Mouse (Mus musculus) small intestine, adult 2 months (tissue): Measurements from ENCODE around the gene Stx1b. TPM values are rescaled to one million over a fixed set of nuclear protein-coding genes. Genes with fewer than 3 reads are reported as not detected.

Experiments
- H3K27ac ChIP-seq: fragments of 200-500 bp; 2 replicates; pipeline ENCODE4 v1.5.1; 2012; ENCODE audit warnings: low read depth, low read length, control low read depth, inconsistent platforms; ENCODE audit not compliant: insufficient read depth
- H3K27me3 ChIP-seq: fragments of 200-500 bp; 2 replicates; pipeline ENCODE4 v1.6.1; 2012; ENCODE audit warnings: mild to moderate bottlenecking, moderate library complexity, low read length, inconsistent platforms; ENCODE audit not compliant: control insufficient read depth, insufficient read depth
- H3K36me3 ChIP-seq: fragments of 200-500 bp; 2 replicates; pipeline ENCODE4 v1.6.1; 2012; ENCODE audit warnings: mild to moderate bottlenecking, low read length, control low read depth, inconsistent platforms; ENCODE audit not compliant: control insufficient read depth, insufficient read depth
- H3K4me1 ChIP-seq: fragments of 200-500 bp; 2 replicates; pipeline ENCODE4 v1.6.1; 2012; ENCODE audit warnings: low read length, inconsistent platforms, mixed read lengths; ENCODE audit not compliant: control insufficient read depth, insufficient read depth, insufficient read length
- H3K4me3 ChIP-seq: fragments of 200-500 bp; 2 replicates; pipeline ENCODE4 v1.5.1; 2012; ENCODE audit warnings: low read depth, mild to moderate bottlenecking, control low read depth, inconsistent platforms, low read length, moderate library complexity
- CTCF ChIP-seq: fragments of 200-500 bp; IDR thresholded peaks from 2 replicates; pipeline ENCODE4 v1.5.1; 2012; ENCODE audit warnings: low read depth, mild to moderate bottlenecking, control low read depth, inconsistent platforms, low read length, moderate library complexity, mixed read lengths; ENCODE audit not compliant: insufficient replicate concordance, insufficient read length; ENCODE audit errors: extremely low read depth
- POLR2A ChIP-seq: fragments of 200-500 bp; IDR thresholded peaks from 2 replicates; pipeline ENCODE4 v1.6.1; 2012; ENCODE audit warnings: low read depth, mild to moderate bottlenecking, control low read depth, inconsistent platforms, low read length, moderate library complexity
- WGBS: fragments of 180-500 bp; shearing (Covaris S2); methylation state at CpG from one replicate; pipeline ENCODE4 v1.1.7; 2018; 5-methylcytosine and 5-hydroxymethylcytosine counted together
- polyA plus RNA-seq: library from polyadenylated mRNA; depleted of rRNA; stranded (reverse); fragments of >200 nt; gene quantifications from 2 replicates; pipeline ENCODE4 v1.2.3, GENCODE M21; 2012; rRNA removed

Gene Stx1b
- polyA plus RNA-seq, result 1.2 and 1.8 TPM in 2 replicates

DNA sequence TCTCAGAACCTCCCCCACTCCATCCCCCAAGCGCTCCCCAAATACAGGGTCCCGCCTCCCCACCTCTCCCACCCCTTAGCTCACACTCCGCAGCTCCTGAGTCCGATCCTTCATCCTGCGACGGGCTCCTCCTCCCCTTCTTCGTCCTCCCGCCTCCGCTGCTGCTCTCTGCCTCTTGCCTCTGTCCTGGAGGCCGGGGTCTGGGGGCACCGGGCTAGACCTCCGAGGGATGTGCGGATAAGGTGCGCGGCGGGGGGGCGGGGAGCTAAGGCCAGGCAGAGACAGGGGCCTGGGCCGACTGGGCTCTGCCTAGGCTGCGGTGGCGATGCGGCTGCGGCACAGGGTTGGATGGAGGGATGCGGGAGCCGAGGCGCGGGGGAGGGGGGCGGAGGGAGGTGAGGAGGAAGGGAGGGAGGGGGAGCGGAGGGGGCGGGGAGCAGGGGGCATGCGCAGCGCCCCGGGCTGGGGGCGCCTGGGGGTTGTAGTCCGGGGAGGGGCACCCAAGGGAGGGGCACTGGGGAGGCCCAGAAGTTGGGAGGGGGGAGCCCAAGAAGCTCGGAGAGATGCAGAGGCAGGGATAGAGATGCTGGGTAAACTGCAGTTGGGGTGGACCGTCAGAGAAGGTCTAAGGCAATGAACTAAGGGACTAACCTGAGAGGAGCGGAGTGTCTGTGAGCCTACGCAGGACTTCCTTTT, at the start of gene Stx1b, which contains the start of gene Stx4a:
Gene Stx1b (minus strand): TSS at position 374 of the 696 bp plus-strand sequence.
Gene Stx4a (plus strand): TSS at position 119 of the 696 bp plus-strand sequence.
- no peaks in the 10 kb centered on the region; the same call in 1 of the 2 replicates for H3K4me1 ChIP-seq
- peaks cover 3% of the 10 kb centered on the region; the same call in 1 of the 2 replicates for H3K27me3 ChIP-seq
- no peak for TF ChIP-seq CTCF
- no peak for TF ChIP-seq POLR2A
- no peak within 1 kb of the TSS for H3K27ac ChIP-seq
- 20% methylated on average over 33 of the region's 38 CpGs for WGBS
- no peaks in the 10 kb centered on the region for H3K36me3 ChIP-seq
- H3K4me3 ChIP-seq, result peak within 1 kb of the TSS; percentile 53

DNA sequence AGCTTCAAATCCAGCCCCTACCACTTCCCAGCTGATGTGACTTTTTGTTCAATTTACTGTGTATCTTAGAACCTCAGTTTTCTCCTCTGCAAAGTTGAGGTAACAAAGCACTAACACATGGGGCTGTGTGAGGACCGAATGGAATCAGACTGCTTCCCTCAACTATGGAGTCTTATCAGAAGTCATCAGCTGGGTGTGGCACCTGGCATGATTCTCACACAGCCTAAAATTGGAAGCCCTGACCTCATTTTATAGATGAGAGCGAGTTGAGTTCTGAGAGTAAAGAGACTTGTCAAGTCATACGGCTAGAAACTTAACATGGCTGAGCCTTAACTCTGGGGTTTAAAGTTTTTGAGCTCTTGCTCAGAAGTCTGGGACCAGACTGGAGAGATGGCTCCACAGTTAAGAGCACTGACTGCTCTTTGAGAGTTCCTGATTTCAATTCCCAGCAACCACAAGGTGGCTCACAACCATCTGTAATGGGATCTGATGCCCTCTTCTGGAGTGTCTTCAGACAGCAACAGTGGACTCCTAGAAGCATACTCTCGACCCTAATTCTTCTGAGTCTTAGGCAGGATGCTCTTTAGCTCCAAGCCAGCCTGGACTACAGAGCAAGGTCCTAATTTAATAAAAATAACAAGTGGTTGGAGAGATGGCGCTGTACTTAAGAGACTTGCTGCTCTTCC, 45.9 kb upstream of the Stx1b start:
- WGBS, result 63% methylated on average over 5 of the region's 5 CpGs
- Histone ChIP-seq H3K4me1 (no peaks in the 10 kb centered on the region; the same call in 1 of the 2 replicates), H3K27me3 (no peaks in the 10 kb centered on the region), H3K27ac (no peak overlapping the region), H3K36me3 (peaks cover 24% of the 10 kb centered on the region), H3K4me3 (no peak overlapping the region)
- TF ChIP-seq CTCF (no peak), POLR2A (no peak)

DNA sequence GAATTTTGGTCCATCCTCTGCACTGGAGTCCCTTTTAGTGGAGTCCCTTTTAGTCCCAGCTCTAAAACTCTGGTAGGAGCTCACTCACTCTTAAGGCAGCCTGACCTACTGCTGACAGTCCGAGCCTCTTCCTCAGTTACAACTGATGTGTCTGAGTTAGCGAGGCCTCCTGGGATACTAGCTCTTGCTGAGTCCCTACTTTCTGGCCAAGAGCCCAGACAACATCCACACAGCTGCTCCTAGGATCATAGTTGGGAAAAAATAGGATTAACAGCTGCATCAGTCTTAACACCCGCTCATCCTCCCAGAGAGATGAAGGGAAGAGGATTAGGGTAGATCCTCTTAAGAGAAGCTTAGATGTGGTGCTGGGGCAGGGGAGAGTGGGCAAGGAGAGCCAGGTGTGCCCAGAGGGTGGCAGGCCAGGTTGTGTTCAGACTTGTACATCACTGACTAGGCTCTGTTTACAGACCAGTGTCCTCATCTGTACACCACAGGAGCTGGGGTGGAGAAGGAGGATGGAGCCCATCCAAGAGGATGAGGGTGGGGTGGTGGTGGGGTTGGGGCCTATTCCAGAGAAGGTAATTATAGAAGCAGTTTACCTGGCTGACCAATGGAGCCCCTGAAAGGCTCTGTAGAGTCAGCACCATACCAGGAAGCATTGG, 44.9 kb upstream of the Stx1b start:
- peaks cover 27% of the 10 kb centered on the region for H3K36me3 ChIP-seq
- no peak overlapping the region for H3K27ac ChIP-seq
- WGBS, result 66% methylated on average over 3 of the region's 3 CpGs

DNA sequence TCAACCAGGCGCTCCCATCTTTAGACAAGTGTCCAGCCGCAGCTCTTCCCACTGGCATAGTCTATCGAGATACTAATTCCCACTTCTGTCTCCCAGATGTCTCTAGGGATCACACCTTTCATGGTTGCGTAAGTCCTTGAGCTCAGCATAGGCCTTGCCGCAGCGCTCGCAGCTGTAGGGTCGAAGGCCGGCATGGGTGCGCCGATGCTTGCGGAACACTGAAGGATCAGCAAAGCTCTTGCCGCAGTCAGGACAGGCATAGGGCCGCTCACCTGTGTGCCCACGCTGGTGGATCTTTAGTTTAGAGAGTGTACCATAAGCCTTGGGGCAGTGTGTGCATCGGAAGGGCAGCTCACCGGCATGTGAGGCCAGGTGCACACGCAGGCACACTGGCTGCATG, 43.3 kb upstream of the Stx1b start:
- Histone ChIP-seq H3K4me1 (no peaks in the 10 kb centered on the region; the same call in 1 of the 2 replicates), H3K36me3 (peaks cover 27% of the 10 kb centered on the region), H3K27ac (no peak overlapping the region), H3K4me3 (no peak overlapping the region), H3K27me3 (no peaks in the 10 kb centered on the region)
- WGBS, result 96% methylated on average over 18 of the region's 18 CpGs
- TF ChIP-seq CTCF (no peak), POLR2A (no peak)

More for the DNA sequence above, 44.9 kb upstream of the Stx1b start:
- H3K4me3 ChIP-seq, result no peak overlapping the region
- no peak for TF ChIP-seq CTCF
- TF ChIP-seq POLR2A, result no peak
- H3K4me1 ChIP-seq, result no peaks in the 10 kb centered on the region; the same call in 1 of the 2 replicates
- no peaks in the 10 kb centered on the region for H3K27me3 ChIP-seq

DNA sequence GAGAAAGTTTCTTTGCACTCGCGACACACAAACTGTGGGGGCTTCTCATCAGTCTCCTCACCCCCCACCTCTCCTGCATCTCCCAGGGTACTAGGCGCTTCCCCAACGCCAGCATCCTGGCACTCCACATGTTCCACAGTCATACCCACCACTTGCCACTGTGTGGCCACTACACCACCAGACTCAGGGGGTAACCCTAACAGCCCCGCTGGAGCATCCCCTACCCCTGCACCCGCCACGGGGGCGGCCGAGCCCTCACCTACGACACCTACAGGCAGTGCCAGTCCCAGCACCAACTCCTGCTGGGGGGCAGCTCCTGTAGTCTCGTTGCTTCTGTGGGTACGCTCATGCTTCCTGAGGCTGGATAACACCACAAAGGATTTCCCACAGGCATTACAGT, 42.1 kb upstream of the Stx1b start:
- no peak overlapping the region for H3K27ac ChIP-seq
- TF ChIP-seq POLR2A (no peak), CTCF (no peak)
- H3K27me3 ChIP-seq, result no peaks in the 10 kb centered on the region
- no peaks in the 10 kb centered on the region for H3K4me1 ChIP-seq
- H3K36me3 ChIP-seq, result peaks cover 27% of the 10 kb centered on the region
- no peak overlapping the region for H3K4me3 ChIP-seq
- WGBS, result 95% methylated on average over 12 of the region's 12 CpGs

DNA sequence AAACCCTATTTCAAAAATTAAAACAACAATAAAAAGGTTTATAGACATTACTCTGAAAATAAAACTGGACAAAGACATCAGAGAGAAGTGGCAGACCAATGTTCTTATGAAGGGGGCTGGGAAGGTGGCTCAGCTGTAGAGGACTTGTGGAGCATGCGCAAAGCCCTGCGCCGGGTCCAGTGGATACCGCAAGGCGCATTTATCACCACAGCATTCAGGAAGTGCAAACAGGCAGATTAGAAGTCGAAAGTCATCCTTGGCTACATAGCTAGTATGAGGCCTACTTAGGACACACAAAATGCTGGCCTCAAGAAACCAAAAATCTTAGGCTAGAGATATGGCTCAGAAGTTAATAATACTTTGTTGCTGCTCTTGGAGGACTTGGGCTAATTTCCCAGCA, 33.9 kb upstream of the Stx1b start:
- Histone ChIP-seq H3K36me3 (no peaks in the 10 kb centered on the region), H3K27me3 (no peaks in the 10 kb centered on the region), H3K4me1 (no peaks in the 10 kb centered on the region), H3K27ac (no peak overlapping the region), H3K4me3 (no peak overlapping the region)
- no peak for TF ChIP-seq CTCF
- no peak for TF ChIP-seq POLR2A
- 82% methylated on average over 6 of the region's 6 CpGs for WGBS

DNA sequence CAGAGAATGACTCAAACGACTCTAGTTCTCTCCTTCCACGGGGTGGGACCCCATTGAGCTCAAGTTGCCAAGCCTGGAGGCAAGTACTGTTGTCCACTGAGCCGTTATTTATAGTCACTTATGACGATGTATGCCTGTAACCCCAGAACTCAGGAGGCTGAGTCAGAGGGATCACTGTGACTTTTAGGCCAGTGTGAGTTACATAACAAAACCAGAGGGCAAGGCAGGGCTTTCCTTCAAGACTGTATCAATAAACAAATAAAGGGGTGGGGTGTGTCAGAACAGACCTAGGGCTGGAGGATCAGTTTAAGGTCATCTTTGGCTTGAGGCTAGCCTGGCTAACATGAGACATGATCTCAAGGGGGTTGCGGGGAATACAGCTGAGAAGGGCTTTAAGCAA, 26.6 kb upstream of the Stx1b start:
- 42% methylated on average over 5 of the region's 5 CpGs for WGBS
- Histone ChIP-seq H3K4me3 (no peak overlapping the region), H3K36me3 (peaks cover 23% of the 10 kb centered on the region), H3K27ac (no peak overlapping the region), H3K27me3 (no peaks in the 10 kb centered on the region), H3K4me1 (no peaks in the 10 kb centered on the region)
- TF ChIP-seq POLR2A, result no peak
- no peak for TF ChIP-seq CTCF
